In genomic region chr8:126550944-126551357, GRCm38 (mm10) we compare ENCODE assay signal across 8 mouse cellular contexts. TPM values are rescaled to one million over a fixed set of nuclear protein-coding genes. Genes with fewer than 3 reads are reported as not detected.
DNase-seq lines count a peak whose midpoint lies in the region; ATAC-seq and TF ChIP-seq lines count a peak whose summit lies in the region.

No protein-coding gene starts in this region.

- no peak for TF ChIP-seq POLR2A in kidney, adult 2 months (IDR thresholded peaks at IDR 0.05; ENCODE audit: low read depth, low read length)

- no peaks in the 10 kb centered on the region for H3K9me3 ChIP-seq in kidney, embryonic 15.5 days (replicated peaks)
- H3K9me3 ChIP-seq in heart, embryonic 10.5 days = no peaks in the 10 kb centered on the region

- H3K36me3 ChIP-seq in kidney, adult 2 months (ENCODE audit: control insufficient read depth, insufficient read depth, low read length) = no peaks in the 10 kb centered on the region
- H3K36me3 ChIP-seq in kidney, embryonic 15.5 days = no peaks in the 10 kb centered on the region
- H3K36me3 ChIP-seq in heart, embryonic 10.5 days = no peaks in the 10 kb centered on the region

- peak; percentile 55 for DNase-seq in kidney, adult 2 months
- peak; percentile 89 for DNase-seq in adipocyte (ENCODE audit: low spot score)
- no peak for DNase-seq in heart, embryonic 10.5 days (ENCODE audit: low spot score)
- peak; percentile 82 for DNase-seq in lung, postnatal 25 days (ENCODE audit: low spot score)
- DNase-seq in left cerebral cortex, adult 18-20 months (ENCODE audit: low spot score in 2 of 2) = no peak
- no peak for DNase-seq in frontal cortex, postnatal 36 days (ENCODE audit: low spot score in 2 of 2)
- no peak for DNase-seq in layer of hippocampus, adult 2 months (ENCODE audit: low spot score in 2 of 2)

- 44% methylated on average over 5 of the region's 5 CpGs for WGBS in kidney, adult 2 months
- WGBS in kidney, embryonic 15.5 days = 63% methylated on average over 5 of the region's 5 CpGs
- WGBS in heart, embryonic 10.5 days = 64% methylated on average over 5 of the region's 5 CpGs

- H3K27ac ChIP-seq in kidney, adult 2 months (ENCODE audit: insufficient read depth, low read depth, low read length) = no peak overlapping the region
- H3K27ac ChIP-seq in kidney, embryonic 15.5 days = no peak overlapping the region
- H3K27ac ChIP-seq in heart, embryonic 10.5 days = peak overlapping the region; percentile 75
- H3K27ac ChIP-seq in layer of hippocampus, adult 2 months = no peak overlapping the region

- no peak overlapping the region for H3K4me2 ChIP-seq in kidney, embryonic 15.5 days

- H3K27me3 ChIP-seq in kidney, adult 2 months (replicated peaks; ENCODE audit: control insufficient read depth, insufficient read depth, low read length) = no peaks in the 10 kb centered on the region
- no peaks in the 10 kb centered on the region for H3K27me3 ChIP-seq in kidney, embryonic 15.5 days
- H3K27me3 ChIP-seq in heart, embryonic 10.5 days (ENCODE audit: insufficient read depth, poor library complexity, severe bottlenecking) = no peaks in the 10 kb centered on the region

- TF ChIP-seq CTCF in kidney, adult 2 months (conservative IDR thresholded peaks at IDR 0.05; ENCODE audit: insufficient read depth, insufficient read length, low read depth, low read length) = no peak
- TF ChIP-seq CTCF in layer of hippocampus, adult 2 months (conservative IDR thresholded peaks at IDR 0.05) = no peak

- H3K4me1 ChIP-seq in kidney, adult 2 months (ENCODE audit: control insufficient read depth, insufficient read depth, low read length) = peaks cover 6% of the 10 kb centered on the region; the same call in 1 of the 2 replicates
- H3K4me1 ChIP-seq in kidney, embryonic 15.5 days = peaks cover 15% of the 10 kb centered on the region; the same call in 1 of the 2 replicates
- peaks cover 29% of the 10 kb centered on the region for H3K4me1 ChIP-seq in heart, embryonic 10.5 days

- no peak overlapping the region for H3K9ac ChIP-seq in kidney, embryonic 15.5 days

- ATAC-seq in kidney, embryonic 15.5 days (replicated peaks; ENCODE audit: low FRiP score) = no peak

- no peak overlapping the region for H3K4me3 ChIP-seq in kidney, adult 2 months (ENCODE audit: insufficient read depth, low read depth, low read length)
- H3K4me3 ChIP-seq in kidney, embryonic 15.5 days (replicated peaks) = no peak overlapping the region
- no peak overlapping the region for H3K4me3 ChIP-seq in heart, embryonic 10.5 days
- no peak overlapping the region for H3K4me3 ChIP-seq in layer of hippocampus, adult 2 months

RNA-seq across cellular contexts. Expression of gene Irf2bp2, which starts 42.8 kb away (rescaled TPM):
- polyA plus RNA-seq in kidney, adult 2 months (2012; rRNA removed) = 40.6 and 46.6 TPM in 2 replicates
- 12.3 and 13.3 TPM in 2 replicates for polyA plus RNA-seq in kidney, embryonic 15.5 days (2015; fragmentation: Nextera tagmentation; extraction: Ambion mirVana)
- 4.6 and 6.5 TPM in 2 replicates for polyA plus RNA-seq in heart, embryonic 10.5 days (2016; fragmentation: Nextera tagmentation; extraction: Ambion mirVana)
- 10 to 100 TPM; 74.0 to 77.6 TPM for total RNA-seq in left cerebral cortex, adult 18-20 months (2021)
- total RNA-seq in layer of hippocampus, adult 2 months (2021) = 10 to 100 TPM; 53.0 to 60.4 TPM

Comparison
In these comparisons a context has a peak if more than half of its experiments do, and no peak if none do; other contexts are left out.
1. DNase-seq: peak in kidney, adult 2 months (single experiment), adipocyte (single experiment) and lung, postnatal 25 days (single experiment); none in heart, embryonic 10.5 days (single experiment), left cerebral cortex, adult 18-20 months (0 of 2), frontal cortex, postnatal 36 days (0 of 2) and layer of hippocampus, adult 2 months (0 of 2).